Mouse (Mus musculus) liver, embryonic 14.5 days (tissue): Measurements from ENCODE around the gene Bank1. TPM values are rescaled to one million over a fixed set of nuclear protein-coding genes. Genes with fewer than 3 reads are reported as not detected.

Experiments used
- ATAC-seq: fragments of 200-750 bp; cut with Nextera tagmentation; 2 replicates; pipeline ENCODE4 v1.8.0; 2017; ENCODE audit warnings: moderate number of reproducible peaks, mild to moderate bottlenecking, moderate library complexity; ENCODE audit not compliant: insufficient read depth
- DNase-seq, 3 experiments: peaks; one replicate each; pipeline ENCODE4 v3.0.0-alpha.2; 2012 to 2013; ENCODE audit warnings: low read depth in 3 of 3, low spot score in 3 of 3
- H3K27ac ChIP-seq: fragments of 300-500 bp; sonication (generic); 2 replicates; pipeline ENCODE4 v1.5.1; 2014; ENCODE audit warnings: moderate library complexity, mild to moderate bottlenecking, control low read depth, inconsistent platforms
- H3K27me3 ChIP-seq: fragments of 300-500 bp; sonication (generic); 2 replicates; pipeline ENCODE4 v1.6.1; 2014; ENCODE audit warnings: mild to moderate bottlenecking, low read length, moderate library complexity; ENCODE audit not compliant: control insufficient read depth, insufficient read depth
- H3K36me3 ChIP-seq: fragments of 300-500 bp; sonication (generic); replicated peaks from 2 replicates; pipeline ENCODE4 v1.6.1; 2014; ENCODE audit warnings: low read depth; ENCODE audit not compliant: control insufficient read depth, insufficient read depth
- H3K4me1 ChIP-seq, 2 experiments: fragments of 200-500 bp in 1 of 2; fragments of 300-500 bp in 1 of 2; sonication (generic) in 1 of 2; replicated peaks; 2 replicates each; pipeline ENCODE4 v1.6.1; 2012 to 2014; ENCODE audit warnings: antibody characterized with exemption in 1 of 2, inconsistent platforms in 1 of 2, low read length in 1 of 2; ENCODE audit not compliant: control insufficient read depth in 2 of 2, insufficient read depth in 2 of 2
- H3K4me2 ChIP-seq: fragments of 300-500 bp; sonication (generic); 2 replicates; pipeline ENCODE4 v1.6.1; 2014; ENCODE audit warnings: low read depth, mild to moderate bottlenecking, control low read depth, moderate library complexity
- H3K4me3 ChIP-seq, 2 experiments: fragments of 200-500 bp in 1 of 2; fragments of 300-500 bp in 1 of 2; sonication (generic) in 1 of 2; 2 replicates each; pipeline ENCODE4 v1.5.1; 2012 to 2014; ENCODE audit warnings: low read depth in 2 of 2, low read length in 2 of 2, mild to moderate bottlenecking in 2 of 2, control low read depth in 1 of 2, inconsistent platforms in 1 of 2, moderate library complexity in 1 of 2; ENCODE audit not compliant: insufficient read depth in 1 of 2
- H3K9ac ChIP-seq: fragments of 300-500 bp; sonication (generic); replicated peaks from 2 replicates; pipeline ENCODE4 v1.6.1; 2014; ENCODE audit warnings: mild to moderate bottlenecking, control low read depth, moderate library complexity
- H3K9me3 ChIP-seq: fragments of 300-500 bp; sonication (generic); 2 replicates; pipeline ENCODE4 v1.6.1; 2016; ENCODE audit warnings: low read length, mixed read lengths; ENCODE audit not compliant: control insufficient read depth
- CTCF ChIP-seq: IDR thresholded peaks from 2 replicates; pipeline ENCODE4 v1.5.1; 2016; ENCODE audit warnings: antibody characterized with exemption, low read depth, control low read depth
- EP300 ChIP-seq: IDR thresholded peaks from 2 replicates; pipeline ENCODE4 v1.6.1; 2016; ENCODE audit warnings: antibody characterized with exemption, low read depth
- WGBS: fragments of 180-500 bp; shearing (Covaris S2); extraction: QIAGEN DNeasy Blood & Tissue Kit; methylation state at CpG from one replicate; pipeline ENCODE4 v1.1.7; 2014; ENCODE audit not compliant: insufficient replicate concordance; 5-methylcytosine and 5-hydroxymethylcytosine counted together
- polyA plus RNA-seq, 2 experiments: library from polyadenylated mRNA; depleted of rRNA in 1 of 2; stranded (reverse) in 1 of 2; unstranded in 1 of 2; fragments of >200 nt; fragmentation: Nextera tagmentation in 1 of 2; extraction: Ambion mirVana in 1 of 2; gene quantifications; 2 replicates each; pipeline versions ENCODE4 v1.2.1 to v1.2.3; 2012 to 2014

Gene Bank1
- polyA plus RNA-seq, 2 experiments, result 1.3 to 1.7 TPM

GRCm38 (mm10) chr3:136040041-136040440 is 285.8 kb downstream of the Bank1 start:
- Histone ChIP-seq H3K4me2 (no peak overlapping the region), H3K9ac (no peak overlapping the region), H3K4me3 (no peak overlapping the region), H3K9me3 (no peaks in the 10 kb centered on the region), H3K27ac (no peak overlapping the region), H3K36me3 (no peaks in the 10 kb centered on the region), H3K4me1 (0 out of 4 replicates have a peak, but pooled peaks cover 0 to 3% of the 10 kb centered on the region in 2 experiments), H3K27me3 (no peaks in the 10 kb centered on the region)
- DNase-seq (no peak), ATAC-seq (no peak)
- TF ChIP-seq CTCF (no peak), EP300 (no peak)
- WGBS, result 62% methylated on average over 2 of the region's 2 CpGs

DNA sequence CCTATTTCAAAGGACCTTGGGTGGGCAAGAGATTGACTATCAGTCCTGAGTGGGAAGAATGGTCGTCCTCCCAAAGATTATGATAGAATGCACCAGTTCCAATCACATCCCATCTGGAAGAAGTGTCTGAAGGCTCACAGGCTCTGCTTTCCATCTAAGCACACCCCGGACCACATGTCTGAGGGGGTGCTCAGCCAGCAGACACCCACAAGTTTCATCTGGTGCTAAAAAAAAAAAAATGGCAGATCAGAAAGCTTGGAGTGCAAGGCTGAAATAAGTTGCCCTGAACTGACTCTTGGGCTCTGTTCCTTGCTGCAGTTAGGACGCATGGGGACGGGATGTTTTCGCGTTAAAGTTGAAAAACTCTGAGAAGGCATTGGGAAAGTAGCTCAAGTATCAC is 286.4 kb downstream of the Bank1 start:
- H3K9me3 ChIP-seq, result no peaks in the 10 kb centered on the region
- no peak overlapping the region for H3K4me2 ChIP-seq
- H3K36me3 ChIP-seq, result no peaks in the 10 kb centered on the region
- no peak for ATAC-seq
- H3K9ac ChIP-seq, result no peak overlapping the region
- H3K4me3 ChIP-seq, result no peak overlapping the region
- 69% methylated on average over 6 of the region's 6 CpGs for WGBS
- H3K27me3 ChIP-seq, result no peaks in the 10 kb centered on the region
- 0 out of 4 replicates have a peak, but pooled peaks cover 0 to 3% of the 10 kb centered on the region in 2 experiments for H3K4me1 ChIP-seq
- no peak for DNase-seq
- TF ChIP-seq EP300 (no peak), CTCF (no peak)
- H3K27ac ChIP-seq, result no peak overlapping the region

DNA sequence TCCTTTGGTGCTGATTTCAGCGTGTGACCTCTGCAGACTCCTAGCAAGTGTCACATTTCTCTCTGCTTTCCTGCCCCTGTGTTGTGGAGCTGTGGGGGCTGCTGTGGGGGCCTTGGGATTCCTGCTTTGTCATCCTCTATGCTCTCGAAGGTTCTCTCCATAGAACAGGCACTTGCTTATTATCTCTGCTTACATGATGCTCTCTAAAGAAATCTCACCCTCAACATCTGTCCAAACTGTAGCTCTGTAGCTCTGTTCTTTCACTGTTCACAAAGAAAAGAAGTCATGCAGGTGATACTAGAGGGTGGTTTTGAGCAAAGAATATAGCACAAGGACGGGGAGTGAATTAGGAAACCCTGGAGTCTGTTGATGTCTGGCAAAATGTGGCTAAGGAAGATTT is 288.6 kb downstream of the Bank1 start:
- TF ChIP-seq CTCF (no peak), EP300 (peak; percentile 30; the same call in 1 of the 2 replicates)
- Histone ChIP-seq H3K36me3 (no peaks in the 10 kb centered on the region), H3K27ac (no peak overlapping the region), H3K4me2 (no peak overlapping the region), H3K9me3 (no peaks in the 10 kb centered on the region), H3K4me1 (0 out of 4 replicates have a peak, but pooled peaks cover 0 to 3% of the 10 kb centered on the region in 2 experiments), H3K27me3 (no peaks in the 10 kb centered on the region), H3K9ac (no peak overlapping the region), H3K4me3 (no peak overlapping the region)
- peak; percentile 69 for ATAC-seq
- WGBS, result 16% methylated on average over 3 of the region's 3 CpGs
- DNase-seq, result no peak

DNA sequence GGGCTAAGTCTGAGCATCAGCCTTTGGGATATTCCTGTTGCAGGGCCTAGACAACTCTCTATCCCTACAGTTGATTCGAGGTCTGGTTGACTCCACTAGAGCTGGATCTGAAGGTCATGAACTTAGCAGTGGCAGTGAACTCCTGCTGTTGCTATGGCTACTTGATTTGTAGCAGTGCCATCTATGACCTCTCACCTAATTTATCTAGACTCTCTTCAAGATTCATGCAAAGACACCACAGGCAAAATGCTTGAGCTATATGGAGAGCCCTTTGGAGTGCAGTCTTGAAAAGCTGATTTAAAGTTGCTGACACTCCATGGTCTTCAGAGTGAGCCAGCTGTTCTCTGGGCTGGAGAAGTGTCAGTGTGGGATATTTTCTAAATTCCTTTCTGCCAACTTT is 290.1 kb downstream of the Bank1 start:
- H3K9ac ChIP-seq, result no peak overlapping the region
- no peaks in the 10 kb centered on the region for H3K27me3 ChIP-seq
- no peak overlapping the region for H3K4me3 ChIP-seq
- H3K27ac ChIP-seq, result no peak overlapping the region
- 44% methylated on average over 1 of the region's 1 CpGs for WGBS
- no peak for DNase-seq
- 0 out of 4 replicates have a peak, but pooled peaks cover 0 to 3% of the 10 kb centered on the region in 2 experiments for H3K4me1 ChIP-seq
- no peaks in the 10 kb centered on the region for H3K9me3 ChIP-seq
- TF ChIP-seq EP300 (no peak), CTCF (no peak)
- ATAC-seq, result no peak
- no peak overlapping the region for H3K4me2 ChIP-seq
- no peaks in the 10 kb centered on the region for H3K36me3 ChIP-seq

- no peaks in the 10 kb centered on the region for H3K4me1 ChIP-seq
- 61% methylated on average over 2 of the region's 2 CpGs for WGBS
- no peak overlapping the region for H3K9ac ChIP-seq
- no peaks in the 10 kb centered on the region for H3K27me3 ChIP-seq
- TF ChIP-seq CTCF (no peak), EP300 (no peak)
- H3K4me3 ChIP-seq, result no peak overlapping the region
- no peaks in the 10 kb centered on the region for H3K36me3 ChIP-seq
- no peak overlapping the region for H3K4me2 ChIP-seq
- no peak overlapping the region for H3K27ac ChIP-seq
- ATAC-seq (no peak), DNase-seq (no peak)
- no peaks in the 10 kb centered on the region for H3K9me3 ChIP-seq
These were observed 301.0 kb downstream of the Bank1 start for GRCm38 (mm10) chr3:136024876-136025275.
